Mouse (Mus musculus) myocyte (in vitro differentiated cells): ENCODE measurements around the gene Dag1. TPM values are rescaled to one million over a fixed set of nuclear protein-coding genes. Genes with fewer than 3 reads are reported as not detected.

Source experiments
- H3K27me3 ChIP-seq: one replicate; pipeline ENCODE4 v1.6.1; 2011; ENCODE audit not compliant: control insufficient read depth, insufficient read depth, insufficient read length
- H3K36me3 ChIP-seq: one replicate; pipeline ENCODE4 v1.6.1; 2011; ENCODE audit not compliant: control insufficient read depth, insufficient read depth
- H3K4me2 ChIP-seq: one replicate; pipeline ENCODE4 v1.6.1; 2011; ENCODE audit warnings: low read depth, control low read depth
- H3K4me3 ChIP-seq: one replicate; pipeline ENCODE4 v1.5.1; 2011; ENCODE audit warnings: mild to moderate bottlenecking, control low read depth, moderate library complexity
- H3K79me2 ChIP-seq: one replicate; pipeline ENCODE4 v1.6.1; 2011; ENCODE audit not compliant: control insufficient read depth, insufficient read depth
- H3ac ChIP-seq: one replicate; pipeline ENCODE4 v1.6.1; 2011; ENCODE audit not compliant: control insufficient read depth, insufficient read length
- CEBPB ChIP-seq: IDR thresholded peaks from 2 replicates; pipeline ENCODE4 v1.6.1; 2011; ENCODE audit warnings: mild to moderate bottlenecking, moderate library complexity; ENCODE audit not compliant: poor library complexity, insufficient read depth, severe bottlenecking
- E2F4 ChIP-seq: IDR thresholded peaks from one replicate; pipeline ENCODE4 v1.6.1; 2011; ENCODE audit warnings: mild to moderate bottlenecking, control low read depth, moderate library complexity; ENCODE audit not compliant: insufficient read depth
- MAX ChIP-seq: IDR thresholded peaks from one replicate; pipeline ENCODE4 v1.6.1; 2011; ENCODE audit warnings: low read depth, mild to moderate bottlenecking, control low read depth
- MYOD1 ChIP-seq, 3 experiments: IDR thresholded peaks; one replicate each; pipeline ENCODE4 v1.6.1; 2011; ENCODE audit warnings: control low read depth in 2 of 3, low read depth in 2 of 3, mild to moderate bottlenecking in 2 of 3, moderate library complexity in 1 of 3; ENCODE audit not compliant: insufficient read length in 2 of 3, control insufficient read depth in 1 of 3
- MYOG ChIP-seq, 3 experiments: IDR thresholded peaks; one replicate each; pipeline ENCODE4 v1.6.1; 2011; ENCODE audit warnings: control low read depth in 2 of 3, low read depth in 2 of 3, mild to moderate bottlenecking in 2 of 3; ENCODE audit not compliant: insufficient read length in 2 of 3, control insufficient read depth in 1 of 3, insufficient read depth in 1 of 3
- POLR2A ChIP-seq: IDR thresholded peaks from one replicate; pipeline ENCODE4 v1.6.1; 2011; ENCODE audit warnings: low read depth, mild to moderate bottlenecking, control low read depth, moderate library complexity; ENCODE audit not compliant: insufficient read length
- POLR2AphosphoS2 ChIP-seq: IDR thresholded peaks from one replicate; pipeline ENCODE4 v1.6.1; 2011; ENCODE audit warnings: low read depth, control low read depth; ENCODE audit not compliant: insufficient read length
- REST ChIP-seq: IDR thresholded peaks from one replicate; pipeline ENCODE4 v1.6.1; 2011; ENCODE audit warnings: mild to moderate bottlenecking, control low read depth, moderate library complexity; ENCODE audit not compliant: insufficient read depth, insufficient read length
- SRF ChIP-seq: IDR thresholded peaks from one replicate; pipeline ENCODE4 v1.6.1; 2011; ENCODE audit warnings: low read depth; ENCODE audit not compliant: control insufficient read depth, insufficient read length
- TCF12 ChIP-seq: IDR thresholded peaks from one replicate; pipeline ENCODE4 v1.6.1; 2011; ENCODE audit warnings: mild to moderate bottlenecking, control low read depth; ENCODE audit not compliant: poor library complexity, insufficient read depth, severe bottlenecking
- TCF3 ChIP-seq: IDR thresholded peaks from one replicate; pipeline ENCODE4 v1.6.1; 2011; ENCODE audit warnings: low read depth, control low read depth; ENCODE audit not compliant: insufficient read length
- USF1 ChIP-seq: IDR thresholded peaks from one replicate; pipeline ENCODE4 v1.6.1; 2011; ENCODE audit warnings: low read depth, mild to moderate bottlenecking, control low read depth, moderate library complexity
- polyA plus RNA-seq: library from polyadenylated mRNA; unstranded; fragments of >200 nt; fragmentation: generic; extraction: Trizol; gene quantifications from one replicate; pipeline ENCODE4 v1.2.1, GENCODE M21; 2012; ENCODE audit warnings: missing spikeins

The Dag1 gene
- polyA plus RNA-seq, 1 experiment, result 195 TPM

GRCm38 (mm10) chr9:108261865-108262264, 1.9 kb downstream of the Dag1 start:
- no peak for TF ChIP-seq POLR2AphosphoS2
- TF ChIP-seq POLR2A, result no peak
- TF ChIP-seq E2F4, result no peak
- TF ChIP-seq SRF, result no peak
- no peak for TF ChIP-seq CEBPB
- TF ChIP-seq MYOD1 (IDR thresholded peaks at IDR 0.05; ENCODE audit: control insufficient read depth in 1 of 3, insufficient read length in 2 of 3, low read depth in 2 of 3), result peak in 1 of 3 experiments; percentile 18
- no peak for TF ChIP-seq TCF12
- no peak for TF ChIP-seq MAX
- peak in 1 of 3 experiments; percentile 3 for TF ChIP-seq MYOG (IDR thresholded peaks at IDR 0.05; ENCODE audit: control insufficient read depth in 1 of 3, insufficient read depth in 1 of 3, insufficient read length in 2 of 3, low read depth in 2 of 3)
- no peak for TF ChIP-seq REST
- no peak for TF ChIP-seq TCF3
- H3K4me3 ChIP-seq, result peak overlapping the region; percentile 46
- H3K27me3 ChIP-seq, result no peaks in the 10 kb centered on the region
- peaks cover 64% of the 10 kb centered on the region for H3K79me2 ChIP-seq
- H3K36me3 ChIP-seq, result peaks cover under 1% of the 10 kb centered on the region
- no peak overlapping the region for H3ac ChIP-seq
- peak overlapping the region; percentile 68 for H3K4me2 ChIP-seq

GRCm38 (mm10) chr9:108260526-108260925, 3.2 kb downstream of the Dag1 start:
- Histone ChIP-seq H3ac (no peak overlapping the region), H3K4me2 (peak overlapping the region; percentile 68), H3K27me3 (no peaks in the 10 kb centered on the region), H3K79me2 (peaks cover 77% of the 10 kb centered on the region), H3K4me3 (peak overlapping the region; percentile 46), H3K36me3 (peaks cover 8% of the 10 kb centered on the region)
- no peak for TF ChIP-seq MYOG (IDR thresholded peaks at IDR 0.05; ENCODE audit: control insufficient read depth in 1 of 3, insufficient read depth in 1 of 3, insufficient read length in 2 of 3, low read depth in 2 of 3)
- TF ChIP-seq USF1, result no peak
- TF ChIP-seq TCF3, result no peak
- TF ChIP-seq MYOD1 (IDR thresholded peaks at IDR 0.05; ENCODE audit: control insufficient read depth in 1 of 3, insufficient read length in 2 of 3, low read depth in 2 of 3), result no peak
- no peak for TF ChIP-seq CEBPB
- TF ChIP-seq MAX, result no peak
- no peak for TF ChIP-seq POLR2AphosphoS2
- TF ChIP-seq POLR2A, result no peak
- TF ChIP-seq E2F4, result no peak
- no peak for TF ChIP-seq TCF12
- no peak for TF ChIP-seq REST
- no peak for TF ChIP-seq SRF

- TF ChIP-seq TCF12 (no peak), POLR2AphosphoS2 (no peak), TCF3 (no peak), MYOG (IDR thresholded peaks at IDR 0.05; ENCODE audit: control insufficient read depth in 1 of 3, insufficient read depth in 1 of 3, insufficient read length in 2 of 3, low read depth in 2 of 3) (no peak), MAX (no peak), SRF (no peak), USF1 (no peak), E2F4 (no peak), REST (no peak), MYOD1 (IDR thresholded peaks at IDR 0.05; ENCODE audit: control insufficient read depth in 1 of 3, insufficient read length in 2 of 3, low read depth in 2 of 3) (no peak), POLR2A (no peak), CEBPB (no peak)
These were observed 11.0 kb downstream of the Dag1 start for GRCm38 (mm10) chr9:108252766-108253165.

GRCm38 (mm10) chr9:108251877-108252276, 11.9 kb downstream of the Dag1 start:
- Histone ChIP-seq H3K4me3 (no peak overlapping the region), H3K36me3 (peaks cover 17% of the 10 kb centered on the region), H3K4me2 (no peak overlapping the region), H3K79me2 (peaks cover 40% of the 10 kb centered on the region), H3K27me3 (no peaks in the 10 kb centered on the region), H3ac (no peak overlapping the region)
- TF ChIP-seq USF1 (no peak), CEBPB (no peak), MYOD1 (IDR thresholded peaks at IDR 0.05; ENCODE audit: control insufficient read depth in 1 of 3, insufficient read length in 2 of 3, low read depth in 2 of 3) (no peak), SRF (no peak), TCF12 (no peak), MYOG (IDR thresholded peaks at IDR 0.05; ENCODE audit: control insufficient read depth in 1 of 3, insufficient read depth in 1 of 3, insufficient read length in 2 of 3, low read depth in 2 of 3) (no peak), MAX (no peak), TCF3 (no peak), REST (no peak), POLR2A (no peak), POLR2AphosphoS2 (no peak), E2F4 (no peak)

More at GRCm38 (mm10) chr9:108252766-108253165, 11.0 kb downstream of the Dag1 start:
- H3K79me2 ChIP-seq, result peaks cover 49% of the 10 kb centered on the region
- H3K36me3 ChIP-seq, result peaks cover 16% of the 10 kb centered on the region
- no peak overlapping the region for H3ac ChIP-seq
- H3K4me2 ChIP-seq, result no peak overlapping the region
- H3K27me3 ChIP-seq, result no peaks in the 10 kb centered on the region
- H3K4me3 ChIP-seq, result no peak overlapping the region
